Mouse (Mus musculus) adipose tissue, adult 10 weeks (tissue): ENCODE results near the gene 2810006K23Rik. TPM values are rescaled to one million over a fixed set of nuclear protein-coding genes. Genes with fewer than 3 reads are reported as not detected.

Source experiments
- polyA plus RNA-seq: library from polyadenylated mRNA; stranded (reverse); fragments of 350-450 nt; fragmentation: Illumina TruSeq; extraction: RNeasy Lipid Tissue Mini Kit (QIAGEN cat#74804); gene quantifications from one replicate; pipeline ENCODE4 v1.2.3, GENCODE M21; 2014; ENCODE audit warnings: low read depth, low replicate concordance

The 2810006K23Rik gene
- polyA plus RNA-seq: 14.3 TPM

GRCm38 (mm10) chr5:124327510-124328364, at the start of gene 2810006K23Rik, which contains the start of gene Mphosph9:
2810006K23Rik (plus strand) TSS chr5:124328089.
Mphosph9 (minus strand) TSS chr5:124327972.

GRCm38 (mm10) chr5:124362982-124363381, 35.1 kb downstream of the 2810006K23Rik start, which contains the start of gene Cdk2ap1:
Cdk2ap1 (minus strand) TSS chr5:124363082.

Other genes with a start within 250 kb of the 2810006K23Rik start
- 27.6 TPM for gene Abcb9, start 232.3 kb upstream of the 2810006K23Rik start, polyA plus RNA-seq
- 32.1 TPM for gene Ogfod2, start 215.8 kb upstream of the 2810006K23Rik start, polyA plus RNA-seq
- gene Arl6ip4, start 212.0 kb upstream of the 2810006K23Rik start, polyA plus RNA-seq: 51.2 TPM
- 24.4 TPM for gene Pitpnm2, start 78.3 kb upstream of the 2810006K23Rik start, polyA plus RNA-seq
- gene Mphosph9, start 117 bp upstream of the 2810006K23Rik start, polyA plus RNA-seq: 4.0 TPM
- gene Cdk2ap1, start 35.0 kb downstream of the 2810006K23Rik start, polyA plus RNA-seq: 130 TPM
- 27.4 TPM for gene Sbno1, start 97.9 kb downstream of the 2810006K23Rik start, polyA plus RNA-seq
- 71.2 TPM for gene Kmt5a, start 111.8 kb downstream of the 2810006K23Rik start, polyA plus RNA-seq
- gene Rilpl2, start 150.3 kb downstream of the 2810006K23Rik start, polyA plus RNA-seq: 21.1 TPM
- 12.0 TPM for gene Snrnp35, start 155.0 kb downstream of the 2810006K23Rik start, polyA plus RNA-seq
- 31.6 TPM for gene Rilpl1, start 203.3 kb downstream of the 2810006K23Rik start, polyA plus RNA-seq
- 440 TPM for gene Tmed2, start 212.6 kb downstream of the 2810006K23Rik start, polyA plus RNA-seq
- 10.4 TPM for gene Ddx55, start 224.8 kb downstream of the 2810006K23Rik start, polyA plus RNA-seq